ENCODE assay signal across 13 mouse cellular contexts in genomic region chr6:143616386-143616785, GRCm38 (mm10).
"Had no signal": no experiment of that assay in that cellular context is flagged by ENCODE, and none has a peak within 500 bp of the region (broad histone marks: within the 10 kb centered on the region; RNA-seq: fewer than 3 reads in every experiment).

No protein-coding gene starts in this region.

- H3K27ac ChIP-seq: kidney, embryonic 15.5 days; left cerebral cortex, adult 2 months; limb, embryonic 15.5 days; liver, embryonic 12.5 days; midbrain, embryonic 10.5 days; neural tube, embryonic 15.5 days had no signal

- H3K4me1 ChIP-seq: kidney, embryonic 15.5 days; liver, embryonic 12.5 days; midbrain, embryonic 10.5 days had no signal

- H3K4me3 ChIP-seq: kidney, embryonic 15.5 days; left cerebral cortex, adult 2 months; limb, embryonic 15.5 days; liver, embryonic 12.5 days; midbrain, embryonic 10.5 days; myocyte; neural tube, embryonic 15.5 days had no signal

- H3K27me3 ChIP-seq: kidney, embryonic 15.5 days; liver, embryonic 12.5 days; neural tube, embryonic 15.5 days had no signal

- ATAC-seq: liver, embryonic 12.5 days had no signal

- H3K9ac ChIP-seq: kidney, embryonic 15.5 days; limb, embryonic 15.5 days; liver, embryonic 12.5 days; neural tube, embryonic 15.5 days had no signal

- H3K4me2 ChIP-seq: kidney, embryonic 15.5 days; limb, embryonic 15.5 days; liver, embryonic 12.5 days; neural tube, embryonic 15.5 days had no signal

- DNase-seq: kidney, adult 2 months; kidney, postnatal 25 days; midbrain, embryonic 14.5 days; right cerebral cortex, adult 18-20 months; right cerebral cortex, postnatal 25 days; thymus, postnatal 36 days had no signal

- H3K36me3 ChIP-seq: kidney, embryonic 15.5 days; limb, embryonic 15.5 days; liver, embryonic 12.5 days; midbrain, embryonic 10.5 days; neural tube, embryonic 15.5 days had no signal

- H3K9me3 ChIP-seq: kidney, embryonic 15.5 days; limb, embryonic 15.5 days; liver, embryonic 12.5 days; midbrain, embryonic 10.5 days; neural tube, embryonic 15.5 days had no signal
